In the genomic region with DNA sequence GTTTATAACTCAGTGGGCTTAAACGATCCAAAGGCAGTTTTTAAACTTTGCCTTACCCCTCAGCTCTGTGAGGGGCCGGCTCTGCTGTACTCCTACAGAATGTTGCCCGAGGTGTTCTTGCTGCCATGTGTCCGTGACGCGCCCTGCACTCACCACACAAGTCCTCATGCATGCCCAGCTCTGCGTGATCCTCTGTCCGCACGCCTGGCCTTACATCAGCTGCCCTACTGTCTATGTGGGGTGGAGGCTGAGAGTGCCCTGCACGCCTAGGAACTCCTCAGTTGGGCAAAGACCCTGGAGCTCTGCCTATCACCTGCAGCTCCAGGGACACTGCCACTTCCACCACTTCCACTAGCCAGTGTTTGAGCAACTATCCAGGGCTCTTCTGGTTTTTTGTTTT, we compare ENCODE assay signal across 12 mouse cellular contexts. TPM values are rescaled to one million over a fixed set of nuclear protein-coding genes. Genes with fewer than 3 reads are reported as not detected.
DNase-seq lines count a peak whose midpoint lies in the region; ATAC-seq and TF ChIP-seq lines count a peak whose summit lies in the region.
"Had no signal": no experiment of that assay in that cellular context is flagged by ENCODE, and none has a peak within 500 bp of the region (broad histone marks: within the 10 kb centered on the region; RNA-seq: fewer than 3 reads in every experiment).

No protein-coding gene starts in this region.

- no peak for ATAC-seq in forebrain, embryonic 15.5 days (replicated peaks)
- no peak for ATAC-seq in forebrain, postnatal 0 days
- no peak for ATAC-seq in megakaryocyte, adult 5-6 weeks (ENCODE audit: poor library complexity, severe bottlenecking)
- no peak for ATAC-seq in heart, embryonic 13.5 days (ENCODE audit: extremely low read depth, insufficient number of reproducible peaks, low FRiP score, low TSS enrichment)
- no peak for ATAC-seq in limb, embryonic 14.5 days (ENCODE audit: low FRiP score, low read depth)
- ATAC-seq: hindbrain, postnatal 0 days had no signal

- no peak overlapping the region for H3K4me3 ChIP-seq in forebrain, embryonic 15.5 days
- H3K4me3 ChIP-seq in forebrain, postnatal 0 days (ENCODE audit: low read depth, low read length) = no peak overlapping the region
- peak overlapping the region; percentile 67 for H3K4me3 ChIP-seq in megakaryocyte, embryonic 14.5 days (replicated peaks)
- no peak overlapping the region for H3K4me3 ChIP-seq in heart, embryonic 13.5 days
- H3K4me3 ChIP-seq in limb, embryonic 14.5 days (replicated peaks; ENCODE audit: low read length) = no peak overlapping the region

- H3K4me2 ChIP-seq in forebrain, embryonic 15.5 days (replicated peaks) = no peak overlapping the region
- no peak overlapping the region for H3K4me2 ChIP-seq in forebrain, postnatal 0 days (ENCODE audit: low read depth)
- H3K4me2 ChIP-seq in heart, embryonic 13.5 days = peak overlapping the region; percentile 28; the same call in 1 of the 2 replicates
- H3K4me2 ChIP-seq in limb, embryonic 14.5 days (replicated peaks; ENCODE audit: low read depth, low read length, severe bottlenecking) = no peak overlapping the region
- H3K4me2 ChIP-seq: lung, embryonic 14.5 days had no signal

- no peak for DNase-seq in forebrain, postnatal 0 days
- no peak for DNase-seq in limb, embryonic 14.5 days (ENCODE audit: low spot score)
- DNase-seq in yolk sac, embryonic 10.5 days (ENCODE audit: low spot score) = no peak
- DNase-seq: cerebellum, postnatal 36 days; right cerebral cortex, postnatal 25 days had no signal

- WGBS in forebrain, embryonic 15.5 days = 83% methylated on average over 10 of the region's 10 CpGs
- 81% methylated on average over 10 of the region's 10 CpGs for WGBS in forebrain, postnatal 0 days
- 68% methylated on average over 10 of the region's 10 CpGs for WGBS in heart, embryonic 13.5 days
- WGBS in limb, embryonic 14.5 days = 61% methylated on average over 10 of the region's 10 CpGs

- H3K27me3 ChIP-seq in forebrain, embryonic 15.5 days = no peaks in the 10 kb centered on the region
- no peaks in the 10 kb centered on the region for H3K27me3 ChIP-seq in forebrain, postnatal 0 days (ENCODE audit: insufficient read depth, low read length)
- H3K27me3 ChIP-seq in megakaryocyte, embryonic 14.5 days (replicated peaks) = no peaks in the 10 kb centered on the region
- no peaks in the 10 kb centered on the region for H3K27me3 ChIP-seq in heart, embryonic 13.5 days (replicated peaks)
- no peaks in the 10 kb centered on the region for H3K27me3 ChIP-seq in limb, embryonic 14.5 days (ENCODE audit: control insufficient read depth, insufficient read depth, low read length)
- H3K27me3 ChIP-seq: CH12.LX had no signal

- peaks cover 75% of the 10 kb centered on the region for H3K4me1 ChIP-seq in forebrain, embryonic 15.5 days
- 0 out of 2 replicates have a peak, but pooled peaks cover 3% of the 10 kb centered on the region for H3K4me1 ChIP-seq in forebrain, postnatal 0 days (ENCODE audit: insufficient read depth)
- H3K4me1 ChIP-seq in megakaryocyte, embryonic 14.5 days = peaks cover 88% of the 10 kb centered on the region
- H3K4me1 ChIP-seq in heart, embryonic 13.5 days = peaks cover 69% of the 10 kb centered on the region
- peaks cover 11% of the 10 kb centered on the region for H3K4me1 ChIP-seq in limb, embryonic 14.5 days (ENCODE audit: control insufficient read depth, insufficient read depth, low read length)

- H3K9ac ChIP-seq in forebrain, embryonic 15.5 days (replicated peaks) = no peak overlapping the region
- no peak overlapping the region for H3K9ac ChIP-seq in forebrain, postnatal 0 days
- H3K9ac ChIP-seq in heart, embryonic 13.5 days = peak overlapping the region; percentile 70
- H3K9ac ChIP-seq in limb, embryonic 14.5 days (ENCODE audit: low read depth, low read length, severe bottlenecking) = no peak overlapping the region

- no peaks in the 10 kb centered on the region for H3K9me3 ChIP-seq in forebrain, embryonic 15.5 days
- no peaks in the 10 kb centered on the region for H3K9me3 ChIP-seq in forebrain, postnatal 0 days (ENCODE audit: low read length)
- no peaks in the 10 kb centered on the region for H3K9me3 ChIP-seq in megakaryocyte, embryonic 14.5 days
- no peaks in the 10 kb centered on the region for H3K9me3 ChIP-seq in heart, embryonic 13.5 days
- no peaks in the 10 kb centered on the region for H3K9me3 ChIP-seq in limb, embryonic 14.5 days (ENCODE audit: control insufficient read depth, low read length)

- TF ChIP-seq CTCF in forebrain, postnatal 0 days (IDR thresholded peaks at IDR 0.05; ENCODE audit: low read depth) = no peak

- TF ChIP-seq POLR2A in limb, embryonic 14.5 days (IDR thresholded peaks at IDR 0.05; ENCODE audit: borderline replicate concordance, extremely low read depth, insufficient read depth, insufficient read length) = no peak

- peak overlapping the region; percentile 65 for H3K27ac ChIP-seq in forebrain, embryonic 15.5 days (replicated peaks)
- H3K27ac ChIP-seq in forebrain, postnatal 0 days (ENCODE audit: low read depth, low read length) = no peak overlapping the region
- peak overlapping the region; percentile 96 for H3K27ac ChIP-seq in heart, embryonic 13.5 days (replicated peaks)
- H3K27ac ChIP-seq in limb, embryonic 14.5 days (replicated peaks; ENCODE audit: low read depth, low read length) = 0 out of 2 replicates have a peak overlapping the region, but pooled peaks have one; percentile 13
- H3K27ac ChIP-seq: hindbrain, postnatal 0 days had no signal

- H3K36me3 ChIP-seq in forebrain, embryonic 15.5 days = no peaks in the 10 kb centered on the region; the same call in 1 of the 2 replicates
- H3K36me3 ChIP-seq in forebrain, postnatal 0 days (ENCODE audit: insufficient read depth) = peaks cover 4% of the 10 kb centered on the region
- H3K36me3 ChIP-seq in megakaryocyte, embryonic 14.5 days (replicated peaks; ENCODE audit: low read length) = peaks cover 96% of the 10 kb centered on the region
- peaks cover 32% of the 10 kb centered on the region for H3K36me3 ChIP-seq in heart, embryonic 13.5 days
- H3K36me3 ChIP-seq in limb, embryonic 14.5 days (ENCODE audit: control insufficient read depth, insufficient read depth, low read length) = peaks cover 10% of the 10 kb centered on the region; the same call in 1 of the 2 replicates

RNA-seq across cellular contexts. Expression of gene Selplg, which starts 26.1 kb away (rescaled TPM):
- polyA plus RNA-seq in forebrain, embryonic 15.5 days (2015; fragmentation: Nextera tagmentation; extraction: Ambion mirVana) = 1.8 TPM in 2 replicates
- total RNA-seq in forebrain, postnatal 0 days (2014; rRNA removed) = 1.1 and 1.3 TPM in 2 replicates
- 1.8 and 2.4 TPM in 2 replicates for polyA plus RNA-seq in forebrain, postnatal 0 days (2015; fragmentation: Nextera tagmentation; extraction: Ambion mirVana)
- polyA plus RNA-seq in megakaryocyte, embryonic 14.5 days (2012; ENCODE audit: insufficient read depth, low replicate concordance) = 39.4 and 167 TPM in 2 replicates
- total RNA-seq in megakaryocyte, adult 5-6 weeks (2015) = 718 and 733 TPM in 2 replicates
- total RNA-seq in megakaryocyte, adult 5-6 weeks (2017) = 291 and 312 TPM in 2 replicates
- 1.2 and 1.3 TPM in 2 replicates for polyA plus RNA-seq in heart, embryonic 13.5 days (2015; fragmentation: Nextera tagmentation; extraction: Ambion mirVana)
- 4.0 and 4.6 TPM in 2 replicates for polyA plus RNA-seq in limb, embryonic 14.5 days (2012; rRNA removed)
- 4.9 and 5.4 TPM in 2 replicates for polyA plus RNA-seq in limb, embryonic 14.5 days (2014; fragmentation: Nextera tagmentation; extraction: Ambion mirVana)

RNA-seq across cellular contexts. Expression of gene Coro1c, which starts 50.0 kb away (rescaled TPM):
- 221 and 224 TPM in 2 replicates for polyA plus RNA-seq in forebrain, embryonic 15.5 days (2015; fragmentation: Nextera tagmentation; extraction: Ambion mirVana)
- total RNA-seq in forebrain, postnatal 0 days (2014; rRNA removed) = 159 and 178 TPM in 2 replicates
- polyA plus RNA-seq in forebrain, postnatal 0 days (2015; fragmentation: Nextera tagmentation; extraction: Ambion mirVana) = 148 and 167 TPM in 2 replicates
- polyA plus RNA-seq in megakaryocyte, embryonic 14.5 days (2012; ENCODE audit: insufficient read depth, low replicate concordance) = 132 and 208 TPM in 2 replicates
- total RNA-seq in megakaryocyte, adult 5-6 weeks (2015) = 93.2 and 103 TPM in 2 replicates
- 141 and 145 TPM in 2 replicates for total RNA-seq in megakaryocyte, adult 5-6 weeks (2017)
- polyA plus RNA-seq in heart, embryonic 13.5 days (2015; fragmentation: Nextera tagmentation; extraction: Ambion mirVana) = 95.4 and 99.4 TPM in 2 replicates
- polyA plus RNA-seq in limb, embryonic 14.5 days (2012; rRNA removed) = 63.8 and 68.9 TPM in 2 replicates
- 92.4 and 96.9 TPM in 2 replicates for polyA plus RNA-seq in limb, embryonic 14.5 days (2014; fragmentation: Nextera tagmentation; extraction: Ambion mirVana)

RNA-seq across cellular contexts. Expression of gene Tmem119, which starts 58.2 kb away (rescaled TPM):
- 4.9 and 5.1 TPM in 2 replicates for polyA plus RNA-seq in forebrain, embryonic 15.5 days (2015; fragmentation: Nextera tagmentation; extraction: Ambion mirVana)
- total RNA-seq in forebrain, postnatal 0 days (2014; rRNA removed) = 5.8 and 8.2 TPM in 2 replicates
- polyA plus RNA-seq in forebrain, postnatal 0 days (2015; fragmentation: Nextera tagmentation; extraction: Ambion mirVana) = 5.9 and 7.1 TPM in 2 replicates
- polyA plus RNA-seq in megakaryocyte, embryonic 14.5 days (2012; ENCODE audit: insufficient read depth, low replicate concordance) = 4.0 TPM in 1 of 2 replicates, not detected in the other
- 1.9 and 2.8 TPM in 2 replicates for total RNA-seq in megakaryocyte, adult 5-6 weeks (2015)
- 2.3 and 3.2 TPM in 2 replicates for total RNA-seq in megakaryocyte, adult 5-6 weeks (2017)
- polyA plus RNA-seq in heart, embryonic 13.5 days (2015; fragmentation: Nextera tagmentation; extraction: Ambion mirVana) = 13.3 and 15.8 TPM in 2 replicates
- polyA plus RNA-seq in limb, embryonic 14.5 days (2012; rRNA removed) = 86.0 and 118 TPM in 2 replicates
- 107 and 117 TPM in 2 replicates for polyA plus RNA-seq in limb, embryonic 14.5 days (2014; fragmentation: Nextera tagmentation; extraction: Ambion mirVana)
